Mouse (Mus musculus): ENCODE data around the gene Olfr1252.

Olfr1252 gene

GRCm38 (mm10) chr2:89724912-89725311 lies at the start of gene Olfr1252:
Olfr1252 (minus strand) TSS chr2:89725012.
- DNase-seq = no peak

- DNase-seq = no peak
These were observed 32.2 kb upstream of the Olfr1252 start, which contains the start of gene Olfr1253 for GRCm38 (mm10) chr2:89756990-89757389. Olfr1253 (minus strand) TSS chr2:89757090.

GRCm38 (mm10) chr2:89691980-89692379 lies 32.8 kb downstream of the Olfr1252 start:
- DNase-seq = no peak

- no peak for DNase-seq
These were observed 53.0 kb downstream of the Olfr1252 start, which contains the start of gene Olfr1251 for GRCm38 (mm10) chr2:89671836-89672235. Olfr1251 (minus strand) TSS chr2:89671936.
